Mouse (Mus musculus): ENCODE results near the gene Pfas. TPM values are rescaled to one million over a fixed set of nuclear protein-coding genes. Genes with fewer than 3 reads are reported as not detected.

Pfas gene
- polyA plus RNA-seq (2012; ENCODE audit: insufficient read depth, insufficient read length, low replicate concordance, missing spikeins) = not detected in 2 replicates

DNA sequence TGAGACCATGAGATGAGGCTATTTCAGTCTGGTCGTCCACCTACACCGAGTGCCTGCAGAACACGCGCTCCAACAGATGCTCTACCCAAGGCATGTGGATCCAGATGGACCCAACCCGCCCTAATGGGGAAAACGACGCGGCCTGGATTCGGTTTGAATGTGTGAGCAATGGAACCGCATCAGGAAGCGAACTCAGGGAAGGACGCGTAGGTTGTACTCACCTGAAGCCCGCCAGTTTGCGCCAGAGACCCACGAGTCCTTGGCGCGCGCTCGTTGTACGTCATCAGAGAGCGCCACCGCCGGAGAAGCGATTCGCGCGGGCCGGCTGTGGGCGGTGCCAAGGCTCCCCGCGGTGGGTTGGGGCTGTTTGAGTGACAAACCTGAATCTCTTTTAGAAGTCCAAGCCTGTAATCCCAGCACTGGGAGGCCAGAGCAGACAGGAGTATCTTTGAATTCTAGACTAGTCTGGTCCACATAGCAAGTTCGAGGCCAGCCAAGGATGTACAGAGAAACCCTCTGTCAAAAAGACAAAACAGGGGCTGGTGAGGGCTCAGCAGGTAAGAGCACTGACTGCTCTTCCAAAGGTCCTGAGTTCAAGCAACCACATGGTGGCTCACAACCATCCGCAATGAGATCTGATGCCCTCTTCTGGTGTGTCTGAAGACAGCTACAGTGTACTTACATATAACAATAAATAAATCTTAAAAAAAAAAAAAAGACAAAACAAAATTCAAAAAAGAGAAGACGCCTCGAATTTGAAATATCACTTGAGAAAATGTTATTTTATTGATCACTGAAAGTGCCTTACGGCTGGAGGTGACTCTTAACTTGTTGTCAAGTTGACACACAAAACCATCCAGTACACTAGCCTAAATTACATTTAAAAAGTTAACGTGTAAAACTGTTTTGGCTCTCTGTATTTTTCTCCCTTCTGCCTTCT, at the start of gene Pfas:
TSS of gene Pfas (minus strand) at position 279 of the 940 bp plus-strand sequence.
- Histone ChIP-seq H3K4me1 (ENCODE audit: control insufficient read depth, insufficient read depth, low read length) (no peaks in the 10 kb centered on the region), H3K4me3 (ENCODE audit: insufficient read depth, low read depth, low read length) (peak within 1 kb of the TSS; percentile 80), H3K27ac (ENCODE audit: insufficient read depth, low read depth, low read length) (no peak within 1 kb of the TSS)
- TF ChIP-seq POLR2A (IDR thresholded peaks at IDR 0.05; ENCODE audit: insufficient read depth, low read depth, low read length) = peak; percentile 62
- TF ChIP-seq CTCF (IDR thresholded peaks at IDR 0.05; ENCODE audit: insufficient read depth, low read depth, low read length) = no peak
- WGBS = 8% methylated on average over 38 of the region's 38 CpGs

DNA sequence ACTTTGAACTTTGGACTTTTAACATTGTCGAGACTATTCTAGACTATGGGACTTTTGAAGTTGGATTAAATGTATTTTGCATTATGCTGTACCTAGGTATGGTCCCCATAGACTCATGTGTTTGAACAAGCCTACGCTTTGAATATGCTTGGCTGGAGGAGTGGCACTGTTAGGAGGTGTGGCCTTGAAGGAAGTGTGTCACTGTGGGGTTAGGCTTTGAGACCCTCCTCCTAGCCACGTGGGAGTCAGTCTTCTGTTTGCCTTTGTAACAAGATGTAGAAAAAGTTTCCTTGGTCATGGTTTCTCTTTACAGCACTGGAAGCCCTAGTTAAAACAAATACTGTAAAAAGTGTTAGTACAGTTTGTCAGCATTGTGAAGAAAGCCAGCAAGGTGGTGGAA, 45.6 kb upstream of the Pfas start:
- H3K4me1 ChIP-seq (ENCODE audit: control insufficient read depth, insufficient read depth, low read length) = no peaks in the 10 kb centered on the region
- H3K27ac ChIP-seq (ENCODE audit: insufficient read depth, low read depth, low read length) = no peak overlapping the region
- TF ChIP-seq CTCF (IDR thresholded peaks at IDR 0.05; ENCODE audit: insufficient read depth, low read depth, low read length) = no peak
- no peak for TF ChIP-seq POLR2A (IDR thresholded peaks at IDR 0.05; ENCODE audit: insufficient read depth, low read depth, low read length)
- WGBS = 82% methylated on average over 3 of the region's 3 CpGs
- H3K4me3 ChIP-seq (ENCODE audit: insufficient read depth, low read depth, low read length) = no peak overlapping the region

DNA sequence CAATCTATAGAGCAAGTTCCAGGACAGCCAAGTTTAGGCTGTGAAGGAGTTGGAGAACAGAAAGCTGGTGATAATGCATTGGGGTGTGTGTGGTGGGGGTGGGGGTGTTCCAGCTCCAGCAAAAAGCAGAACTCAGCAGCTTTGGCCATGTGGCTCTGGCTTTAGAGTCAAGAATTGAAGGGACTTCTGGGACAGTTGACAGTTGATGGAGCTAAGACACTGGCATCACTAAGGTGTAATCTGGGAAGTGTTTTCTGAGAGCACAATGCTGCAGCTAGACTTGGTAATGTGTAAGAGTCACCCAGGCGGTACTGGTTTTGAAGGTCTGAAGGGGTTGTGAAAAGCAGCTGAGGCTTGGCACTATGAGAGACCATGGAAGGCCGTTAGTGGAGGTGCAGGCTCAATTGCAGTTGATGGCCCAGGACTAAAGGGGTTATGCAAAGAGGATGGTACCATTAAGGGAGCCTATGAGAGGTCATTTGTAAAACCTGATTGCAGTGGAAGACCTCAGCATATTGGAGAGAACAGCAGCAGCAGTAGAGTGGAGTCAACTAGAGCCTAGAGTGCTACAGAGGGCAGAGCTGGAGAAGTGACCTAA, 44.7 kb upstream of the Pfas start:
- Histone ChIP-seq H3K27ac (ENCODE audit: insufficient read depth, low read depth, low read length) (no peak overlapping the region), H3K4me1 (ENCODE audit: control insufficient read depth, insufficient read depth, low read length) (no peaks in the 10 kb centered on the region), H3K4me3 (ENCODE audit: insufficient read depth, low read depth, low read length) (no peak overlapping the region)
- TF ChIP-seq POLR2A (IDR thresholded peaks at IDR 0.05; ENCODE audit: insufficient read depth, low read depth, low read length) (no peak), CTCF (IDR thresholded peaks at IDR 0.05; ENCODE audit: insufficient read depth, low read depth, low read length) (no peak)
- 90% methylated on average over 2 of the region's 2 CpGs for WGBS

- 73% methylated on average over 4 of the region's 4 CpGs for WGBS
- TF ChIP-seq CTCF (IDR thresholded peaks at IDR 0.05; ENCODE audit: insufficient read depth, low read depth, low read length) (no peak), POLR2A (IDR thresholded peaks at IDR 0.05; ENCODE audit: insufficient read depth, low read depth, low read length) (no peak)
- Histone ChIP-seq H3K27ac (ENCODE audit: insufficient read depth, low read depth, low read length) (no peak overlapping the region), H3K4me1 (ENCODE audit: control insufficient read depth, insufficient read depth, low read length) (no peaks in the 10 kb centered on the region), H3K4me3 (ENCODE audit: insufficient read depth, low read depth, low read length) (no peak overlapping the region)
Observed at GRCm38 (mm10) chr11:69051771-69052170, 43.5 kb upstream of the Pfas start.

DNA sequence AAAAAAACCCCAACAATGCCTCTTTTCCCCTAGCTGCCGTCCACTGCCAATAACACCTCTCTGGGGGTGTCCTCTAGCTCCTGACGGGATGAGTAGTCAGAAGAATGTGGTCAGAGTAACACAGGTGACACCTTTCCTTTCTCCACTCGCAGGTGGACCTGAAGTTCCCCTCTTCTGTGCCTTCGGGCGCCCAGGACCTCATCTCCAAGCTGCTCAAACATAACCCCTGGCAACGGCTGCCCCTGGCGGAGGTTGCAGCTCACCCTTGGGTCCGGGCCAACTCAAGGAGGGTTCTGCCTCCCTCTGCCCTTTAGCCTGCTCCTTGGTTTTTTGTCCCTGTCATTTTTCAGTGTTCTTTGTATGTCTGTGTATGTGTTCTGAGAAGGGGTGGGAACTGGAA, 42.5 kb upstream of the Pfas start:
- no peak for TF ChIP-seq POLR2A (IDR thresholded peaks at IDR 0.05; ENCODE audit: insufficient read depth, low read depth, low read length)
- no peak for TF ChIP-seq CTCF (IDR thresholded peaks at IDR 0.05; ENCODE audit: insufficient read depth, low read depth, low read length)
- no peak overlapping the region for H3K4me3 ChIP-seq (ENCODE audit: insufficient read depth, low read depth, low read length)
- WGBS = 84% methylated on average over 8 of the region's 8 CpGs
- H3K4me1 ChIP-seq (ENCODE audit: control insufficient read depth, insufficient read depth, low read length) = peaks cover 3% of the 10 kb centered on the region
- no peak overlapping the region for H3K27ac ChIP-seq (ENCODE audit: insufficient read depth, low read depth, low read length)

GRCm38 (mm10) chr11:69048151-69048550, 39.9 kb upstream of the Pfas start:
- WGBS = 93% methylated on average over 14 of the region's 14 CpGs
- Histone ChIP-seq H3K27ac (ENCODE audit: insufficient read depth, low read depth, low read length) (no peak overlapping the region), H3K4me3 (ENCODE audit: insufficient read depth, low read depth, low read length) (no peak overlapping the region), H3K4me1 (ENCODE audit: control insufficient read depth, insufficient read depth, low read length) (peaks cover 4% of the 10 kb centered on the region)
- TF ChIP-seq CTCF (IDR thresholded peaks at IDR 0.05; ENCODE audit: insufficient read depth, low read depth, low read length) (no peak), POLR2A (IDR thresholded peaks at IDR 0.05; ENCODE audit: insufficient read depth, low read depth, low read length) (no peak)

DNA sequence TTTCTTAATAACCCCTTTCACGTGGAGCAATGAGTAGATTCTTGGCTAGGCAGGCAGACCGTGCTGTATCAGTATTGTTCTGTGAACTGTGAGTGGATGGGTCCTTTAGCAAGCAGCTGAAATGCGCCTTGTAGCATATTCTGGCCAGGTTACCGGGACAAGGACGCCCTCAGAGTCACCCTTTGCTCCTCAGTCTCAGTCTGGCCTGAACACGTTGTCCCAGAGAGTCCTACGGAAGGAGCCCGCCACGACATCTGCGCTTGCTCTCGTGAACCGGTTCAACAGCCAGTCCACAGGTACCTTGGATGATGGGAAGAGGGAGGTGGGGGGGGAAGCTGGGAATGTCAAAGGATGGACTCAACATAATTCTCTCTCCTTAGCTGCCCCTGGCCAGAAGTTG, 39.3 kb upstream of the Pfas start:
- TF ChIP-seq POLR2A (IDR thresholded peaks at IDR 0.05; ENCODE audit: insufficient read depth, low read depth, low read length) = no peak
- TF ChIP-seq CTCF (IDR thresholded peaks at IDR 0.05; ENCODE audit: insufficient read depth, low read depth, low read length) = no peak
- Histone ChIP-seq H3K4me1 (ENCODE audit: control insufficient read depth, insufficient read depth, low read length) (peaks cover 4% of the 10 kb centered on the region), H3K4me3 (ENCODE audit: insufficient read depth, low read depth, low read length) (no peak overlapping the region), H3K27ac (ENCODE audit: insufficient read depth, low read depth, low read length) (no peak overlapping the region)
- 78% methylated on average over 12 of the region's 12 CpGs for WGBS

DNA sequence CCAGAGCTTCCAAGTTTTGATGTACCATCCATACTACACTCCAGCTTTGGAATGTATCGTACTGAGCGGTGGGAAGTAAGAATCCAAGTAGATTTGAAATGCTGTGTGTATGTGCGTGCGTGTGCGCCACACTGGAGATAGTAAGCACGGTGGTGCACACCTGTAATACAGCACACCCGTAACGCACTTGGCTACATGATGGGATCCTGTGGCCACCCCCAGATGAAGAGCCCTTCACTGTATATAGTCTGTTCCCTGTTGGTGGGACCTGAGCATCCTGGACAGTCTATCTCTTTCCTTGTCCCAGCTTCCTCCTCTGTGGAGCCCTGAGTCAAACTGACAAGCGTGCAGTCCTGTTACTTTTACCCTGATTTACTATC, 38.1 kb upstream of the Pfas start:
- H3K4me1 ChIP-seq (ENCODE audit: control insufficient read depth, insufficient read depth, low read length) = peaks cover 4% of the 10 kb centered on the region
- H3K4me3 ChIP-seq (ENCODE audit: insufficient read depth, low read depth, low read length) = no peak overlapping the region
- no peak for TF ChIP-seq CTCF (IDR thresholded peaks at IDR 0.05; ENCODE audit: insufficient read depth, low read depth, low read length)
- no peak for TF ChIP-seq POLR2A (IDR thresholded peaks at IDR 0.05; ENCODE audit: insufficient read depth, low read depth, low read length)
- H3K27ac ChIP-seq (ENCODE audit: insufficient read depth, low read depth, low read length) = no peak overlapping the region
- 18% methylated on average over 9 of the region's 9 CpGs for WGBS
